Mouse (Mus musculus): ENCODE data around the gene Prss42.

The Prss42 gene

DNA sequence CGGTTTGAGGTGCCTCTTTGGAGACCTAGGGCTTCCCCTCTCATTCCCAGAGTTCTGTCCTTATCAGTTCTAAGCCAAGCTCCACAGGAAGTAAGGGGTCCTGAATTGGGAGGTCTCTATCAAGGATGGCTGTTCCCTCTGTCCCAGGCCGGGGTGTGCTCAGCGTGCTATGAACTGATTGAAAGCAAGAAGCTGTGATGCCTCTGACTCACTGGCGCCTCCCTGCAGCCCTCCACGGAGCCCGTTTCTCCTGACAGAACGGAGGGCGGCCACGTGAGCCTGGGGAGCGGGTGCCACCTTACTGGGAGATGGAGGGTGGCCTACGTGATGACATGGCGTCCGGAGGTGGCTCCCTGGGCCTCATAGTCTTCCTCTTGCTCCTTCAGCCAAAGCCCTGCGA, at the start of gene Prss42:
Gene Prss42, plus strand, starts transcription at position 301 of the 400 bp plus-strand sequence.
- no peak for DNase-seq (ENCODE audit: low spot score in 2 of 2)

DNA sequence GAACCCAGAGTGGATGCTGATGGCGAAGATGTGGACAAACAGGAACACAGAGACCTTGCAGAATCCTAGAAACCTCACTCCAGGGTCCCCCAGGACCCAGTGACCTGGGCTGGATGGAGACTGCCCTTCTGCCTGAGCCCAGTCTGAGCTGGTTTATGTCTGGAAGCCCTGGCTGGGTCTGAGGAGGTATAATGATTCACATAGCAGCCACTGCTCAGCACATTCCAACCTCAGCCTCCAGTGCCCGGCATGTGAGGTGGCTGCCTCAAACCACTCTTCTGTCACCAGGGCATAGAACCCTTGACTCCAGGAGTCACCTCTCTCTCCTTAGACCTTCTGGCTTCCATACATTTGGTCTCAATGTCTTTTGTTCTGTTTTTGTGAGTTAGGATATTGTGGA, 49.5 kb upstream of the Prss42 start:
- DNase-seq (ENCODE audit: low spot score in 2 of 2), result no peak

DNA sequence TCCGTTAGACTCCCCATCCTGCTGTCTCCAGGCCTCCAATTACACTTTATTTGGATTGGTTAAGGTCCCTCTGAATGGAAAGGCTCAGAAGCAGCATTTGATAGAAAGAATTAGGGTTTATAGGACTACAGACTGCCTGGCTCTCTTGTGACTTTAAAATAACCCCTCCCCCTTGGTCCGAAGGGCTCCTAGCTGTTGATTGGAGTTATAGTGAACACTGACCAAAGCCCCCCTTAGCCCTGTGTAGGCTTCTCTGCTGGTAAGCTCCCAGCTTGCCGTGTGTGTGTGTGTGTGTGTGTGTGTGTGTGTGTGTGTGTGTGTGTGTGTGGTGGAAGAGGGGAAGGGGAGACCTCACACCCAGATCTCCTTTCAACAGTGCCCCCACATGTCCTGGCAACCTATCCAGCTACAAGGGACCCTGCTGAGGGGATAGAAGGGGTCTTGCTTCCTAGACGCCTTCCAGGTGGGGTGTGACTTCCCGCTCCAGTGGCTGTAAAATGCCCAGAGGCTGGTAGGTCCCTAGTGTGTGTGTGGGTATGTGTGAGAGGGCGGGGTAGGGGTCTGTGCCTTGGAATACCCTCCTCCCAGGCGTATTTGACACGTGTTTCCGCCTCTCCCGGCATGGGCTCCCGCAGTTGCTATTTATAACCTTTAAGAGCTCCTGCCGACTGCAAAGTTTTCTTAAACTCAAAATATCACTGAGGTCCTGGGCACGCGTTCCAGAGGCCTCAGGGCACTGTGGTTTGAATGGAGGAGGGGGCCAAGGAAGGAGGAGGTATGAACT, 47.4 kb upstream of the Prss42 start:
- DNase-seq (ENCODE audit: low spot score in 2 of 2), result no peak

DNA sequence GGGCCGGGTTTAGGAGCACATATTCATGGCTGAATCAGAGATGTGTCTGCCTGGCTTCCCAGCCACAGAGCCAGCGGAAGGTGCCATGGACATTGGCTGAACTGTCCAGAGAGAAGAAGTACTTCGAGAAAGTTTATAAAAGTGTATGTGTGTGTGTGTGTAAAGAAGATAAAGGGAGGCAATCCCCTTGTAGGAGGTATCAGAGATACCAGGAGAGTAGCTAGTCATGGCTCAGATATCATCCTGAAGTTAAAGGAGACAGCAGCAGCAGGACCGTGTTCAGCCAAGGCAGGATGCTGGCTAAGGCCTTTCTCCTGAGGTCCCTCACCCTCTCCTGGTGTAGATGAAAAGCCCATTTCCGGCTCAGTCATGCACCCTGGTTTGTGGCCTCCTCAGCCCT, 46.6 kb upstream of the Prss42 start:
- DNase-seq (ENCODE audit: low spot score in 2 of 2), result no peak

DNA sequence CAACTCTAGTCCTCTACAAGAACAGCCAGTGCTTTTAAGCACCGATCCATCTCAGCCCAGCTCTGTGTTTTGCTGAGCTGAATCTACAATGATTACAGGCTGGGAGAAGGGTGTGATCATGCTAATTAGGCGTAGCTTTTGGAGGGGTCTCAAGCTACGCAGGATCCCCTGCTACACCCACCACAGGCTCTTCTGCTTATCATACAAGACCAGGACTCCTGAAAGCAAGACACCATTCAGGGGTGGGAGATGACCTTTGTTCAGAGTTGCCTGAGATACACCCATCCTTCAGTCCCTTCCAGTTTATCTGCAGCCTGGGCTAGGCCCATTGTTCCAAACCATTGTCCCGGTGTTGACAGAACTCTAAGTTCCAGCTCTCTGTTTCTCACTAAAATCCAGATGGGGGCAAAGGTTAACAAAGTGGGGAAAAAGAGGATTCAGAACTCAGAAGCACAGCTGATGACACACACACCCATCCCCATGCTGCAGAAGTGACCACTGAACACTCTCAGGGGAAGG, 45.0 kb upstream of the Prss42 start:
- no peak for DNase-seq (ENCODE audit: low spot score in 2 of 2)

DNA sequence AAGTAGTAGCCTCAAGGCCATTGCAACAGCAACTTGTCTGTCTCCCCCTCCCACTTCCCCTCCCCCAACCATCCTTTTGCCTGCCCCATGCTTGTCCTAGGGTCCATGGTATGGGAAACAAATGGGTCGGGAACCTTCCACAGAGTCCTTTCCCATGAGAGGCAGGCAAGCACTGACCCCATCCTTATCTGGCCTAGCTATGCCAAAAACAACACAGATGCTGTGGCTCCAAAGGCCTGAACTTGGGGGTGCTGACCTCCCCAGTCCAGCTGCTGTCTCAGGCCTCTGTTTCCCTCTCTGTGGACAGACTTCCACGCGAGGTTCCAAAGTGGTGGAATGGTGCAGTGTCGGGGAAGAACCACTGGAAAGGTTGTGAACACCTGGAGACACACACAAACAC, 44.2 kb upstream of the Prss42 start:
- DNase-seq (ENCODE audit: low spot score in 2 of 2), result no peak

DNA sequence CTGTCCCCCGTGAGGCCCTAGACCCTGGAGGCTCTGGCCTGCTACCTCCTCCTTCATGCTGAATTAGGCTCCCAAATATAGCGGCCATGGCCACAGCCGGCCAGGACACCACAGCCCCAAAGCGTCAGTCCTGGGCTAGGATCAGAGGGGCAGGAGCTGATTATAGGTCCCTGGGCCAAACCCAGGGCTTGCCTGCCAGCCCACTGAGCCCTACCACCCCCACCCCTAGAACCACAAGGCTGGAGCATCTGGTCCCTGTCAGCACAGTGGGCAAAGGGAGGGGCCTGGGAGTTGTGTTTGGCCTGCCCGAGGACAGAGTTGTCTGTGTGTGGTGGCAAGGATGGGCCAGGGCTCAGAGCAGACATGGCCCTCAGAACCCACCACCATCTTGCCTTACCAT, 40.1 kb upstream of the Prss42 start:
- DNase-seq (ENCODE audit: low spot score in 2 of 2), result no peak

DNA sequence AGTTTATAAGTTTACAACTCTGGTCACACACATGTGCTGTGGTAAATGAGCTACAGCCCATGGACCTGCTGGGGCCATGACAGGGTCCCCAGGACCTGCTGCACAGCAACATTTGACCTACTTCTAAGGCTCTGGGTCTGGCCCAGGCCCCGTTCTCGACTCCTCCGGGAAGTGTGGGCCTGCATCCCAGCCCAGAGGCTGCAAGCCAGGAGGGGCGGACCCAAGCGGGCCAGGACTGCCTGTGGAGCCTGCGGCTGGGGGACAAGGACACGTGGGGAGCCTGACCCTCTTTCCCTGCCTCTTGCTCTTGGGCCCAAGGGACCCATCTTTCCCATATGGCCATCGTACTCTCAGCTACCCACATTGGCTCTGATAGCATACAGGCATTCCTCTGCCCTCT, 39.4 kb upstream of the Prss42 start:
- DNase-seq (ENCODE audit: low spot score in 2 of 2), result peak in 1 of 2 experiments; percentile 31

DNA sequence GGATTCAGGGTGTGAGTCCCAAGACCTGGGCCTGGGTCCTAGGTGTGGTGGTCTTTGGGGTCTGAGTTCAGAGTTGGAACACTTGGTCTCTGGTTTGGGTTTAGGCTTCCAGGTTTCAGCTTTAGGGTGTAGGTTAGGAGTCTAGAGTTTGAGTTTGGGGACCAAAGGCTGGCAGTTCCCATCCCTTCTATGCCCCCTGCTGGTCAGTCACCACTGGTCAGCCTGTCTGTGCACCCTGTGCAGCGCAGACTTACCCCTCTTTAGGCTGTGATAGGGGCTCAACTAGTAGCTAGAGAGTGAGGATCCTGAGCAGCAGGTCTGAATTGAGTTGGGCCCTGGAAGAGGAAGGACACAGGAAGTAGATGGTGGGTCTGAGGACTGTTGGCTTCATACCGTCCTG, 38.7 kb upstream of the Prss42 start:
- peak in 1 of 2 experiments; percentile 27 for DNase-seq (ENCODE audit: low spot score in 2 of 2)

DNA sequence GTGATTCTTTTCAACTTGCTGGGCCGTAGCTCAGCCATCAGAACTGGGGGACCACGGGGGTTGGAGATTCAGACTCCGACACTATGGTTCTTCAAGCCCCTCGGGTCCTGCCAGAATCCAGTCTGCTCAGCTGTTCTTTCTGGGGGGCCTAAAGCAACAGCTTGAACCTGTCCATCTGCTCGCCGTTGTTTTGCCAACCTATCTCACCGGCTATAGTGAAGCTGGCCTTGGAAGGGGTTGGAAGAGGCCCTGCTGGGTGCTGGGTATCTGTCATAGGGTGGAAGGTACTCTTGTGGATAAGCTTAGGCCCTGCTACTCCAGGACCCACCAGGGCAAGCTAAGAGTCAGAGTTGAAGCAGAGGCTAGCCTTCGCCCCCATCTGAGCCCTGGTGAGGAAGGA, 37.1 kb upstream of the Prss42 start:
- DNase-seq (ENCODE audit: low spot score in 2 of 2), result no peak

DNA sequence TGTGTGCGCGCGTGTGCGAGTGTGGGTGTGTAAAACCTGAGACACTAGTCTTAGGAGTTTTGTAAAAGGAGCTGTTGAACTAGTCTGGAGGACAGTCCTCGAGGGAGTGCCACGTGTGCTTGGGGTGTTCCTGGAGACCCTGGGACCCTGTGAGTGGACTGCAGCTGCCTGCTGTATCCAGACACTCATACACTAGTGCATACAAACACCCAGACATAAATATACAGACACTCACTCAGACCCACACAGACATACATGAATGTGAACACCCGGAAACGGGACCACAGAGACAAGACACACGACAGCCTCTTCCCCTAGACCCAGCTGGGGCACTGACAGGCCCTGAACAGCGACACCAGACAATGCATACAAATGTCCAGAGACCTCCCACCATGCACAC, 35.2 kb upstream of the Prss42 start:
- no peak for DNase-seq (ENCODE audit: low spot score in 2 of 2)

DNA sequence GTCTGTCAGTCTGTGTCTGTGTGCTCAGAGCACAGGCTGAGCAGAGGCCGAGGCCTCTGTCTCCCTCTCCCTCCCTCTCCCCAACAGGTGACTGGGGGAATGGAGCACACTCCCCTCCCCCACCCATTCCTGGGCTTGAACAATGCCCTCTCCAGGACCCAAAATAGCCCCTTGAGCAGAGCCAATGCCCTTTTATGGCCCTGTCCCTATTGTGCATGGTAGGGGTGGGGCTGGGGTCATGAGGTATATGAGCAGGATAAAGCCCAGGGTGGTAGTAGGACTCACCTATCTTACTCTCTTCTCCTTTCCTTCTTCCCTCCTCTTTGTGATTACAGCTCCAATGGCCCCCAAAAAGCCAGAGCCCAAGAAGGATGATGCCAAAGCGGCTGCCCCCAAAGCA, 34.6 kb upstream of the Prss42 start:
- no peak for DNase-seq (ENCODE audit: low spot score in 2 of 2)

DNA sequence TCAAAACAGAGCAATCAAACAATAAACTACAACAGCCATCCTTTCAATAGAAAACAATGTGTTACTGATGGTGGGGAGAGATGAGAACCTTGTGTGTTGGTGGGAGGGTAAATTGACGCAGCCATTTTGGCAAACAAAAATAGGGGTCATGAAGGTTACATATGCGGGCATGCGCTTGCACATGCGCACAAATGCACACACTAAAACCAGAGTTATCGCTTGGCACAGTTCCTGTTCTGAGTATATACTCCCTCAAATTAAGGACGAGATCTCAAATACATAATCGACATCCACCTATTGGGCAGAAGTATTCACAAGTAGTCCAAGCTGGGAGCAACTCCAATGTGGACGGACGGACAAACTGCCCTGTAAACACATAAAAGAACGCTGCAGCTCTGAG, 25.6 kb upstream of the Prss42 start:
- DNase-seq (ENCODE audit: low spot score in 2 of 2), result no peak

DNA sequence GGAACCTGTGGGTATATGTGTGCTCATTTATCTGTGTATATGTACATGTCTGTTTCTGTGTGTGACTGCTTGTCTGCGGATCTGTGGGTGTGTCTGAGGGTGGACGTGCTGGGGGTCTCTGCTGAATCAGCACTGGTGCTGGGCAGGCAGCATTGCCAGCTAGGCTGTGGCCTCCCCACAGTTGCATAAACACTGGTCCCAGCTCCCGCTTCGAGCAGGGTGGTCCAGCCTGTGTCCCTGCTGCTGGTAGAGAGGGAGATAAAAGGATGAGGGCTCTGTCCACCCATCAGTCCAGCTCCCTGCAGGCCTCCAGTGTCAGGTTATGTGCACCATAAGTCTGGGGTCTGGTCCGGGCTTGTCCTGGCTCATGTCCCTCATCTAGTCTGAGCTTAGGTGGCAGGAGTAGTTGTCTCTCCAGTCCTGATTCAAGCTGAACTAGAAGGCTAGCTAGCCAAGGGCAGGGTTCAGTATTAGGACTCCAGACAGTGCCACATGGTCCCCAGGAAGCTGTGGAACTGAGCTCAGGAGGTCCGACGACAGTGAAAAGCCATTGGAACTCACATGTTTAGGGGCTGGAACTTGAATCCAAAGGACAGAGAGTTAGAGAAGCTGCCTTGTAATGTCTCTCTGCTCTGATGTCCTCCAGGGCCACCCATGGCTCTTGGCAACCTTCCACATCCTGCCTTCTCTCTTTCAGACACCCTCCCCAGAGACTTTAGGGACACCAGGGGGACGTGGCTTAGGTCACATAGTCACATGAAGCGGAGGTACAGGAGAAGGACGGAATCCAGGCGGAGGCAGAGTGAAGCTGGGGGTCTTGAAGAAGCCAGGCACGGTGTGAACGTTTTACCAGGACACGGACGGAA, 23.3 kb upstream of the Prss42 start:
- DNase-seq (ENCODE audit: low spot score in 2 of 2), result no peak

DNA sequence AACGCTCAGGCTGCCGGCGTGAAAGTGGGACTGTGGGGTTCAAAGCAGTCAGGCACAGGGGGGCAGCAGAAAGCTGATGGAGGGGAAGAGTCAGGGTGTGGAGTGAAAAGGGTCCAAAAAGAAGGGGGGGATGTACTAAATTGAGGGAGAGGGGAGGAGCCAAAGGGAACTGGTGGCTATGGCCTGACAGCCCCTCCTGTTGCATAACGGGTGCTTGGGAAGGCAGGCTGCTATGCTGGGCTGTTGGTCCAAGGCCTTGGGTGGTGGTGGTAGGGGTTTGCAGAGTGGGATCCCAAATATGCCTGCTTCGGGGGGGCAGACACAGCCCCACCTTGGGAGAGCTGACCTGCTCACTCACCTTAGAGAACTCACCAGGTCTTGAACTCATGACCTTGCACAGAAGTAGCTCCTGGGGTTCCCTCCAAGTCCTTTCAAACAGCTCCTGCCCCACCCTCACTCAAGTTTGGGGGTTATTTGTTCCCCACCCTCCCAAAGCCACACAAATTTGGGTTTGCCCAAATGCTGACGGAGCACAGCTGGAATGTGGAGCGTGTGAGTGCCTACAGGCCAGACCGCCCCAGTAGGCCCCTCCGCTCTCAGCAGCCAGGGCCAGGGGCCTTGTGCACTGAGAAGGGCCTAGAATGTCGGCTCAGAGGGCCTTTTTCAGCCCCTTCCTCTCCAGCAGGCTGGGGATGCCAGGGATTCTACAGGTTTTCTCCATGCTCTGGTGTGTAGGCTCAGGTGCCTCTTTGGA, 22.5 kb upstream of the Prss42 start:
- no peak for DNase-seq (ENCODE audit: low spot score in 2 of 2)

DNA sequence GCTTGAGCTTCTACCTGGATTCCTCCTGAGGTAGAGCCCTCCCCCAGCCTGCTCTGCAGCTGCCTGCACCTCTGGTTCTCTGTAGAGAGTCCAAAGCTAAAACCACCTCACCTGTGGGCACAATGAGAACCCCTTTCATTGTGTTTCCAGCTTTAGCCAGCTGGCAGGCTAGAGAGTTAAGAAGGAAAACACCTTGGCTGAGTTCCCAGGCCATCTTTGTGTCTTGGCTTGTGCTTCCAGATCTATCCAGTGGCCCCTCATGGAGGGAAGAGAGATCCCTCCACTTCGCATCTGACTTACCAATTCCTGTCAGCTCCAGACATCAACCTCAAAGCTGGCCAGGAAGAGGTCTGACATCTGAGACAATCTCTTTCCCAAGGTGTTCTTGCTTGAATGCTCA, 19.9 kb upstream of the Prss42 start:
- no peak for DNase-seq (ENCODE audit: low spot score in 2 of 2)

DNA sequence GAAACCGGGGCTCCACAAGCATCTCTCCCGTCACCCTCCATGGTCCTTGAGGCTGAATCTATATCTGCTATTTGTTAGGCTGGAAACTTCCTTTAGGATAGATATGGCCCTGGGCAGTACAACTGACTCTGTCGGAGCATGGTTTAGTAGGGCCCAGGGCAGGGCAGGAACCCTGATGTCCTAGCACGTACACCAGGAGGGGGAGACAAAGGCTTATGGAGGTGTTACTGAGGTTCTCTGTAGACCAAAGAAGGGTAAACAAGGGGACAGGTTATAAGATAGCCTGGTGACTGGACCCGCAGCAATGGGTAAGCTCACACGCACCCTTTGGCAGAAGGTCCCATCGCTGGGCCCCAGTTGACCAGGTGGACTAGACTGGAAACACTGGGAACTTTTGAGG, 19.4 kb upstream of the Prss42 start:
- no peak for DNase-seq (ENCODE audit: low spot score in 2 of 2)

DNA sequence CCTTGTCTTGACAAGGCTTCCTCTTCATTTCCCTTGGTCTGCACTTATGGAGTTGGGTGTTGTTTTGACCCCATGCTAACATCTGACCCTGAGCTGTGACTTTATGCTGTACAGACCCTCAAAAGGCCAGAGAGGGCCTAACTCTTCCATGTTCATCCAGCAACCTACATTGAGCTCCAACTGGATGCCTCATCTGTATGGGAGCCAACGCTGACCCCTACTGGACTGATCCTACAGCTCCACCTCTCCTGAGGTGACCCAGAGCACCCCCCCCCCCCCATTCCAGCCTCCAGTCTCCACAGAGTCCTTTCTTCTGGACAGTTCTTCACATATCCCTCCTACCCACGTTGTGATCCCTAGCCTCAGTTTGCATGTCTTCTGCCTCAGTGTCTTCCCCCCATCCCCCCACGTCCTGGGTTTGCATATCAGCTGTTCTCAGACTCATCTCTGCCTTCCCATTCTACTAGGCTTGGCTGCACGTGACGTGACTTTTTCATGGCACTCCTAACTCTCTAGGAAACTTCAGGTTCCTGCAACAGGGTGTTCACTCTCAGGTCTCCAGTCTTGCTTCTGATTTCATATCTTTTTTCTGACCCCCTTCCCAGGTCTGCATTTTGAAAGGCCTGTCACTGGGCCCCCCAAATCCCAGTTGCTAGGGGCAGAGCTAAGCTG, 18.6 kb upstream of the Prss42 start:
- no peak for DNase-seq (ENCODE audit: low spot score in 2 of 2)

DNA sequence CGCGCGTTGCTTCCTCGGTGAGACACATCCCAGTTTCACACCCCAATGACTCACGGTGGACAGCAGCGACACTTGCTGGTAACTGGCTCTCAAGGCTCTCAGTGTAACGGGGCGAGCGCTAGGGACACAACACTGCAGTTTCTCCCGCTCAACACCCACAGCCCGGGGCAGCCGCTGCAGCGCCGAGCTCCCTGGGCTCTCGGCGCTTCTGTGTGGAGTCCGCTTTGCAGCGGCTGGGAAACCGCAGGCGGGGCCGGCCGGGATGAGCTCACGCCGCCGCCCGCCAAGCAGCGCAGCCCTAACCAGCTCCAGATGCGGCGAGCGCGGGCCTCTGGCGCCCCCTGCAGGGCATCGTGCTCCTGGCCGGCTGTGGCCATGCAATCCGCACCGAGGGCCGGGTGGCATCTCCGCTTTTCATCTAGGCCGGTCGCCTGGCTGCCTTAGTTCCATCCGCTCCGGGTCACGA, 16.7 kb upstream of the Prss42 start:
- peak; percentile 96 to 99 for DNase-seq (ENCODE audit: low spot score in 2 of 2)

DNA sequence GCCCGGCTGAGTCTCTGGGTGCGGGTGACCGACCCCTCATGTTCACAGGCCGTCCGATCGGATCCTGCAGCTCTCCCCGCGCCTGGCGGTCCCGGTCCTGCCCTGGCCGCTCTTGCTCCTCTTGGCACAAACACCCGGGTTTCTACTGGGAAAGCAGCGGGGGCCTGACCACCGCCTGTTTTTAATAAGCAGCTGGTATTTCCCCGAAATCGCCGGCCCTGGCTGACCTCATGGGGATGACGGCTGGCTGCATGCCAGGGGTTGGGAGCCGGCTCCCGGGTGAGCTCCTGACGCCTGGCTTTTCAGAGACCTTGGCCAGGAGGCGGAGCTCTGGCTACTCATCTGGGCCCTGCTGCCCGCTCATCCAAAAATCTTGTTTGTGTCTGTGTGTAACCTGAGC, 16.2 kb upstream of the Prss42 start:
- DNase-seq (ENCODE audit: low spot score in 2 of 2), result peak; percentile 75 to 91

DNA sequence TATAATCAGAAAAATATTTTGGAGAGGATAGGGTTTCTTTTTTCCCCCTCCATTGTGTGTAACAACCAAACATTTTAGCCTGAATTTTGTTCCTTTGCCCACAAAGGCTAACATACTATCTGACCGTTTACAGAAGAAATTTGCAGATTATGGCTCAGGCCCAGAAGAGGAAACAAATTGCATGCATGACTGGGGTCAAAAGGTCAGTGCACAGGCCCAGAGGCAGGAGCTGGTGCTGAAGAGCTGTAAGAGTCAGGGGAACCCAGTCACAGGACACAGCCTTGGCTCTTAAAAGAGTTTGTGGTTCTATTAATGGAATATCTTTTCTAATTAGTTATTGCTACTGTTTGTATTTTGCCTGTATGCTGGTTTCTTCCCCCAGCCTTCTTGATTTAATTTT, 14.4 kb upstream of the Prss42 start:
- no peak for DNase-seq (ENCODE audit: low spot score in 2 of 2)
